Mouse (Mus musculus): Measurements from ENCODE around the gene Plod2. TPM values are rescaled to one million over a fixed set of nuclear protein-coding genes. Genes with fewer than 3 reads are reported as not detected.

Plod2 gene
- polyA plus RNA-seq, 1 experiment from 2014 or later = 44.9 TPM

- no peak overlapping the region for H3K4me2 ChIP-seq (replicated peaks; ENCODE audit: low read depth, low read length)
- no peak for ATAC-seq (ENCODE audit: insufficient number of reproducible peaks, insufficient read depth, low FRiP score, low read depth)
- H3K4me3 ChIP-seq (ENCODE audit: low read depth, low read length) = no peak overlapping the region
- no peaks in the 10 kb centered on the region for H3K27me3 ChIP-seq (ENCODE audit: control insufficient read depth, insufficient read depth, low read length)
- H3K27ac ChIP-seq (ENCODE audit: low read length) = no peak overlapping the region
- 96% methylated on average over 2 of the region's 2 CpGs for WGBS
- H3K36me3 ChIP-seq (ENCODE audit: control insufficient read depth, insufficient read depth, low read length) = no peaks in the 10 kb centered on the region
- no peaks in the 10 kb centered on the region for H3K9me3 ChIP-seq (ENCODE audit: control insufficient read depth, low read depth, low read length)
- H3K9ac ChIP-seq (replicated peaks; ENCODE audit: low read depth, low read length) = no peak overlapping the region
- H3K4me1 ChIP-seq (ENCODE audit: control insufficient read depth, insufficient read depth, low read length) = 0 out of 2 replicates have a peak, but pooled peaks cover 2% of the 10 kb centered on the region
These were observed 74.4 kb downstream of the Plod2 start for GRCm38 (mm10) chr9:92616418-92616817.

- no peaks in the 10 kb centered on the region for H3K9me3 ChIP-seq (ENCODE audit: control insufficient read depth, low read depth, low read length)
- no peak overlapping the region for H3K4me2 ChIP-seq (replicated peaks; ENCODE audit: low read depth, low read length)
- 0 out of 2 replicates have a peak, but pooled peaks cover 2% of the 10 kb centered on the region for H3K4me1 ChIP-seq (ENCODE audit: control insufficient read depth, insufficient read depth, low read length)
- H3K36me3 ChIP-seq (ENCODE audit: control insufficient read depth, insufficient read depth, low read length) = no peaks in the 10 kb centered on the region
- WGBS = 31% methylated on average over 2 of the region's 2 CpGs
- peak; percentile 47; the same call in 1 of the 2 replicates for ATAC-seq (ENCODE audit: insufficient number of reproducible peaks, insufficient read depth, low FRiP score, low read depth)
- no peak overlapping the region for H3K9ac ChIP-seq (replicated peaks; ENCODE audit: low read depth, low read length)
- H3K27ac ChIP-seq (ENCODE audit: low read length) = peak overlapping the region; percentile 6; the same call in 1 of the 2 replicates
- H3K27me3 ChIP-seq (ENCODE audit: control insufficient read depth, insufficient read depth, low read length) = no peaks in the 10 kb centered on the region
- no peak overlapping the region for H3K4me3 ChIP-seq (ENCODE audit: low read depth, low read length)
These were observed 75.4 kb downstream of the Plod2 start for GRCm38 (mm10) chr9:92617376-92617775.

- no peak overlapping the region for H3K27ac ChIP-seq (ENCODE audit: low read length)
- no peaks in the 10 kb centered on the region for H3K27me3 ChIP-seq (ENCODE audit: control insufficient read depth, insufficient read depth, low read length)
- no peak overlapping the region for H3K9ac ChIP-seq (replicated peaks; ENCODE audit: low read depth, low read length)
- H3K4me3 ChIP-seq (ENCODE audit: low read depth, low read length) = no peak overlapping the region
- no peak for ATAC-seq (ENCODE audit: insufficient number of reproducible peaks, insufficient read depth, low FRiP score, low read depth)
- H3K36me3 ChIP-seq (ENCODE audit: control insufficient read depth, insufficient read depth, low read length) = no peaks in the 10 kb centered on the region
- H3K4me2 ChIP-seq (replicated peaks; ENCODE audit: low read depth, low read length) = no peak overlapping the region
- 85% methylated on average over 1 of the region's 1 CpGs for WGBS
- no peaks in the 10 kb centered on the region for H3K9me3 ChIP-seq (ENCODE audit: control insufficient read depth, low read depth, low read length)
- H3K4me1 ChIP-seq (ENCODE audit: control insufficient read depth, insufficient read depth, low read length) = no peaks in the 10 kb centered on the region
These were observed 78.1 kb downstream of the Plod2 start for GRCm38 (mm10) chr9:92620088-92620487.

GRCm38 (mm10) chr9:92621246-92621645 lies 79.2 kb downstream of the Plod2 start:
- no peak overlapping the region for H3K4me2 ChIP-seq (replicated peaks; ENCODE audit: low read depth, low read length)
- no peaks in the 10 kb centered on the region for H3K9me3 ChIP-seq (ENCODE audit: control insufficient read depth, low read depth, low read length)
- no peak for ATAC-seq (ENCODE audit: insufficient number of reproducible peaks, insufficient read depth, low FRiP score, low read depth)
- H3K9ac ChIP-seq (replicated peaks; ENCODE audit: low read depth, low read length) = no peak overlapping the region
- H3K27ac ChIP-seq (ENCODE audit: low read length) = no peak overlapping the region
- no peaks in the 10 kb centered on the region for H3K27me3 ChIP-seq (ENCODE audit: control insufficient read depth, insufficient read depth, low read length)
- H3K36me3 ChIP-seq (ENCODE audit: control insufficient read depth, insufficient read depth, low read length) = no peaks in the 10 kb centered on the region
- 74% methylated on average over 3 of the region's 3 CpGs for WGBS
- H3K4me3 ChIP-seq (ENCODE audit: low read depth, low read length) = no peak overlapping the region
- H3K4me1 ChIP-seq (ENCODE audit: control insufficient read depth, insufficient read depth, low read length) = no peaks in the 10 kb centered on the region

- no peak for ATAC-seq (ENCODE audit: insufficient number of reproducible peaks, insufficient read depth, low FRiP score, low read depth)
- H3K9ac ChIP-seq (replicated peaks; ENCODE audit: low read depth, low read length) = no peak overlapping the region
- H3K4me2 ChIP-seq (replicated peaks; ENCODE audit: low read depth, low read length) = no peak overlapping the region
- H3K36me3 ChIP-seq (ENCODE audit: control insufficient read depth, insufficient read depth, low read length) = no peaks in the 10 kb centered on the region
- H3K4me1 ChIP-seq (ENCODE audit: control insufficient read depth, insufficient read depth, low read length) = no peaks in the 10 kb centered on the region
- H3K9me3 ChIP-seq (ENCODE audit: control insufficient read depth, low read depth, low read length) = no peaks in the 10 kb centered on the region
- no peak overlapping the region for H3K27ac ChIP-seq (ENCODE audit: low read length)
- 55% methylated on average over 2 of the region's 2 CpGs for WGBS
- no peaks in the 10 kb centered on the region for H3K27me3 ChIP-seq (ENCODE audit: control insufficient read depth, insufficient read depth, low read length)
- no peak overlapping the region for H3K4me3 ChIP-seq (ENCODE audit: low read depth, low read length)
These were observed 79.9 kb downstream of the Plod2 start for GRCm38 (mm10) chr9:92621878-92622282.

GRCm38 (mm10) chr9:92634792-92635191 lies 92.8 kb downstream of the Plod2 start:
- no peak overlapping the region for H3K4me2 ChIP-seq (replicated peaks; ENCODE audit: low read depth, low read length)
- H3K4me1 ChIP-seq (ENCODE audit: control insufficient read depth, insufficient read depth, low read length) = no peaks in the 10 kb centered on the region
- no peaks in the 10 kb centered on the region for H3K36me3 ChIP-seq (ENCODE audit: control insufficient read depth, insufficient read depth, low read length)
- WGBS = 78% methylated on average over 3 of the region's 3 CpGs
- H3K27ac ChIP-seq (ENCODE audit: low read length) = no peak overlapping the region
- H3K4me3 ChIP-seq (ENCODE audit: low read depth, low read length) = no peak overlapping the region
- no peak for ATAC-seq (ENCODE audit: insufficient number of reproducible peaks, insufficient read depth, low FRiP score, low read depth)
- H3K27me3 ChIP-seq (ENCODE audit: control insufficient read depth, insufficient read depth, low read length) = no peaks in the 10 kb centered on the region
- no peak overlapping the region for H3K9ac ChIP-seq (replicated peaks; ENCODE audit: low read depth, low read length)
- no peaks in the 10 kb centered on the region for H3K9me3 ChIP-seq (ENCODE audit: control insufficient read depth, low read depth, low read length)

GRCm38 (mm10) chr9:92639200-92639897 lies 97.3 kb downstream of the Plod2 start:
- no peaks in the 10 kb centered on the region for H3K27me3 ChIP-seq (ENCODE audit: control insufficient read depth, insufficient read depth, low read length)
- no peak overlapping the region for H3K4me2 ChIP-seq (replicated peaks; ENCODE audit: low read depth, low read length)
- no peaks in the 10 kb centered on the region for H3K4me1 ChIP-seq (ENCODE audit: control insufficient read depth, insufficient read depth, low read length)
- 83% methylated on average over 6 of the region's 6 CpGs for WGBS
- no peak overlapping the region for H3K27ac ChIP-seq (ENCODE audit: low read length)
- H3K9ac ChIP-seq (replicated peaks; ENCODE audit: low read depth, low read length) = no peak overlapping the region
- H3K4me3 ChIP-seq (ENCODE audit: low read depth, low read length) = no peak overlapping the region
- no peaks in the 10 kb centered on the region for H3K36me3 ChIP-seq (ENCODE audit: control insufficient read depth, insufficient read depth, low read length)
- H3K9me3 ChIP-seq (ENCODE audit: control insufficient read depth, low read depth, low read length) = no peaks in the 10 kb centered on the region
- no peak for ATAC-seq (ENCODE audit: insufficient number of reproducible peaks, insufficient read depth, low FRiP score, low read depth)

GRCm38 (mm10) chr9:92641717-92642116 lies 99.7 kb downstream of the Plod2 start:
- H3K4me1 ChIP-seq (ENCODE audit: control insufficient read depth, insufficient read depth, low read length) = no peaks in the 10 kb centered on the region
- no peak for ATAC-seq (ENCODE audit: insufficient number of reproducible peaks, insufficient read depth, low FRiP score, low read depth)
- H3K27me3 ChIP-seq (ENCODE audit: control insufficient read depth, insufficient read depth, low read length) = no peaks in the 10 kb centered on the region
- H3K9me3 ChIP-seq (ENCODE audit: control insufficient read depth, low read depth, low read length) = no peaks in the 10 kb centered on the region
- no peak overlapping the region for H3K9ac ChIP-seq (replicated peaks; ENCODE audit: low read depth, low read length)
- 28% methylated on average over 1 of the region's 1 CpGs for WGBS
- no peak overlapping the region for H3K27ac ChIP-seq (ENCODE audit: low read length)
- no peaks in the 10 kb centered on the region for H3K36me3 ChIP-seq (ENCODE audit: control insufficient read depth, insufficient read depth, low read length)
- no peak overlapping the region for H3K4me2 ChIP-seq (replicated peaks; ENCODE audit: low read depth, low read length)
- H3K4me3 ChIP-seq (ENCODE audit: low read depth, low read length) = no peak overlapping the region

All from stomach, embryonic 14.5 days (tissue).